Mouse (Mus musculus): ENCODE measurements around the gene Il12rb2.

GRCm38 (mm10) chr6:67399551-67399950, 23.6 kb upstream of the Il12rb2 start:
- no peak for TF ChIP-seq GATA1 (IDR thresholded peaks at IDR 0.05; ENCODE audit: borderline replicate concordance, low read length)
- TF ChIP-seq FLI1 (IDR thresholded peaks at IDR 0.05; ENCODE audit: low read length) = no peak

Data from megakaryocyte, embryonic 14.5 days (primary cell).